Mouse (Mus musculus): ENCODE data around the gene Xylt1. TPM values are rescaled to one million over a fixed set of nuclear protein-coding genes. Genes with fewer than 3 reads are reported as not detected.

Gene Xylt1
- total RNA-seq, 1 experiment from 2014 or later: 11.2 TPM

GRCm38 (mm10) chr7:117489973-117490372 is 109.2 kb downstream of the Xylt1 start:
- no peak for ATAC-seq (replicated peaks in 1 of 2; ENCODE audit: insufficient read depth in 1 of 2, low FRiP score in 2 of 2, low TSS enrichment in 1 of 2, low read depth in 1 of 2, poor library complexity in 2 of 2, severe bottlenecking in 2 of 2)

GRCm38 (mm10) chr7:117490500-117491205 is 109.9 kb downstream of the Xylt1 start:
- no peak for ATAC-seq (replicated peaks in 1 of 2; ENCODE audit: insufficient read depth in 1 of 2, low FRiP score in 2 of 2, low TSS enrichment in 1 of 2, low read depth in 1 of 2, poor library complexity in 2 of 2, severe bottlenecking in 2 of 2)

- ATAC-seq (replicated peaks in 1 of 2; ENCODE audit: insufficient read depth in 1 of 2, low FRiP score in 2 of 2, low TSS enrichment in 1 of 2, low read depth in 1 of 2, poor library complexity in 2 of 2, severe bottlenecking in 2 of 2): no peak
These were observed 110.7 kb downstream of the Xylt1 start for GRCm38 (mm10) chr7:117491495-117491894.

- ATAC-seq (replicated peaks in 1 of 2; ENCODE audit: insufficient read depth in 1 of 2, low FRiP score in 2 of 2, low TSS enrichment in 1 of 2, low read depth in 1 of 2, poor library complexity in 2 of 2, severe bottlenecking in 2 of 2): no peak
These were observed 113.4 kb downstream of the Xylt1 start for GRCm38 (mm10) chr7:117494210-117494609.

- ATAC-seq (replicated peaks in 1 of 2; ENCODE audit: insufficient read depth in 1 of 2, low FRiP score in 2 of 2, low TSS enrichment in 1 of 2, low read depth in 1 of 2, poor library complexity in 2 of 2, severe bottlenecking in 2 of 2): no peak
These were observed 114.0 kb downstream of the Xylt1 start for GRCm38 (mm10) chr7:117494618-117495310.

GRCm38 (mm10) chr7:117495751-117496150 is 115.0 kb downstream of the Xylt1 start:
- ATAC-seq (replicated peaks in 1 of 2; ENCODE audit: insufficient read depth in 1 of 2, low FRiP score in 2 of 2, low TSS enrichment in 1 of 2, low read depth in 1 of 2, poor library complexity in 2 of 2, severe bottlenecking in 2 of 2): no peak

- no peak for ATAC-seq (replicated peaks in 1 of 2; ENCODE audit: insufficient read depth in 1 of 2, low FRiP score in 2 of 2, low TSS enrichment in 1 of 2, low read depth in 1 of 2, poor library complexity in 2 of 2, severe bottlenecking in 2 of 2)
These were observed 117.4 kb downstream of the Xylt1 start for GRCm38 (mm10) chr7:117498173-117498572.

GRCm38 (mm10) chr7:117501355-117502181 is 120.8 kb downstream of the Xylt1 start:
- ATAC-seq (replicated peaks in 1 of 2; ENCODE audit: insufficient read depth in 1 of 2, low FRiP score in 2 of 2, low TSS enrichment in 1 of 2, low read depth in 1 of 2, poor library complexity in 2 of 2, severe bottlenecking in 2 of 2): no peak

GRCm38 (mm10) chr7:117502415-117502814 is 121.6 kb downstream of the Xylt1 start:
- no peak for ATAC-seq (replicated peaks in 1 of 2; ENCODE audit: insufficient read depth in 1 of 2, low FRiP score in 2 of 2, low TSS enrichment in 1 of 2, low read depth in 1 of 2, poor library complexity in 2 of 2, severe bottlenecking in 2 of 2)

- no peak for ATAC-seq (replicated peaks in 1 of 2; ENCODE audit: insufficient read depth in 1 of 2, low FRiP score in 2 of 2, low TSS enrichment in 1 of 2, low read depth in 1 of 2, poor library complexity in 2 of 2, severe bottlenecking in 2 of 2)
These were observed 122.9 kb downstream of the Xylt1 start for GRCm38 (mm10) chr7:117503714-117504113.

- no peak for ATAC-seq (replicated peaks in 1 of 2; ENCODE audit: insufficient read depth in 1 of 2, low FRiP score in 2 of 2, low TSS enrichment in 1 of 2, low read depth in 1 of 2, poor library complexity in 2 of 2, severe bottlenecking in 2 of 2)
These were observed 125.0 kb downstream of the Xylt1 start for GRCm38 (mm10) chr7:117505791-117506190.

- ATAC-seq (replicated peaks in 1 of 2; ENCODE audit: insufficient read depth in 1 of 2, low FRiP score in 2 of 2, low TSS enrichment in 1 of 2, low read depth in 1 of 2, poor library complexity in 2 of 2, severe bottlenecking in 2 of 2): no peak
These were observed 126.6 kb downstream of the Xylt1 start for GRCm38 (mm10) chr7:117507351-117507750.

- no peak for ATAC-seq (replicated peaks in 1 of 2; ENCODE audit: insufficient read depth in 1 of 2, low FRiP score in 2 of 2, low TSS enrichment in 1 of 2, low read depth in 1 of 2, poor library complexity in 2 of 2, severe bottlenecking in 2 of 2)
These were observed 127.3 kb downstream of the Xylt1 start for GRCm38 (mm10) chr7:117508090-117508489.

GRCm38 (mm10) chr7:117510113-117510512 is 129.3 kb downstream of the Xylt1 start:
- ATAC-seq (replicated peaks in 1 of 2; ENCODE audit: insufficient read depth in 1 of 2, low FRiP score in 2 of 2, low TSS enrichment in 1 of 2, low read depth in 1 of 2, poor library complexity in 2 of 2, severe bottlenecking in 2 of 2): no peak

GRCm38 (mm10) chr7:117512301-117512700 is 131.5 kb downstream of the Xylt1 start:
- ATAC-seq (replicated peaks in 1 of 2; ENCODE audit: insufficient read depth in 1 of 2, low FRiP score in 2 of 2, low TSS enrichment in 1 of 2, low read depth in 1 of 2, poor library complexity in 2 of 2, severe bottlenecking in 2 of 2): no peak

- no peak for ATAC-seq (replicated peaks in 1 of 2; ENCODE audit: insufficient read depth in 1 of 2, low FRiP score in 2 of 2, low TSS enrichment in 1 of 2, low read depth in 1 of 2, poor library complexity in 2 of 2, severe bottlenecking in 2 of 2)
These were observed 135.0 kb downstream of the Xylt1 start for GRCm38 (mm10) chr7:117515794-117516193.

GRCm38 (mm10) chr7:117516896-117517295 is 136.1 kb downstream of the Xylt1 start:
- no peak for ATAC-seq (replicated peaks in 1 of 2; ENCODE audit: insufficient read depth in 1 of 2, low FRiP score in 2 of 2, low TSS enrichment in 1 of 2, low read depth in 1 of 2, poor library complexity in 2 of 2, severe bottlenecking in 2 of 2)

GRCm38 (mm10) chr7:117521369-117521768 is 140.6 kb downstream of the Xylt1 start:
- peak; percentile 58 to 74; a peak in 3 of 4 replicates for ATAC-seq (replicated peaks in 1 of 2; ENCODE audit: insufficient read depth in 1 of 2, low FRiP score in 2 of 2, low TSS enrichment in 1 of 2, low read depth in 1 of 2, poor library complexity in 2 of 2, severe bottlenecking in 2 of 2)
